7 mouse cellular contexts compared by ENCODE assay signal in genomic region chr14:105920395-105921216, GRCm38 (mm10). TPM values are rescaled to one million over a fixed set of nuclear protein-coding genes. Genes with fewer than 3 reads are reported as not detected.
DNase-seq lines count a peak whose midpoint lies in the region; ATAC-seq and TF ChIP-seq lines count a peak whose summit lies in the region.

No protein-coding gene starts in this region.

- DNase-seq in R1 (ENCODE audit: low read depth, low spot score) = peak; percentile 97
- DNase-seq in embryo, embryonic 11 days = peak; percentile 76
- peak; percentile 82 for DNase-seq in hindbrain, embryonic 10.5 days (ENCODE audit: low spot score)
- no peak for DNase-seq in liver, postnatal 0 days
- no peak for DNase-seq in right cerebral cortex, postnatal 25 days
- no peak for DNase-seq in cerebellum, adult 9-11 months

- peaks cover 37% of the 10 kb centered on the region for H3K4me1 ChIP-seq in hindbrain, embryonic 10.5 days (replicated peaks)
- peaks cover 12% of the 10 kb centered on the region; the same call in 1 of the 2 replicates for H3K4me1 ChIP-seq in liver, postnatal 0 days (ENCODE audit: insufficient read depth)

- peak overlapping the region; percentile 85 for H3K27ac ChIP-seq in hindbrain, embryonic 10.5 days
- H3K27ac ChIP-seq in liver, postnatal 0 days (ENCODE audit: low read depth) = no peak overlapping the region

- H3K4me3 ChIP-seq in hindbrain, embryonic 10.5 days = peak overlapping the region; percentile 45
- H3K4me3 ChIP-seq in liver, postnatal 0 days (ENCODE audit: low read depth, low read length) = no peak overlapping the region

- peak overlapping the region; percentile 57 for H3K4me2 ChIP-seq in liver, postnatal 0 days (ENCODE audit: low read depth, low read length)

- ATAC-seq in liver, postnatal 0 days = no peak
- ATAC-seq in erythroblast, adult 5-6 weeks (replicated peaks; ENCODE audit: low FRiP score, poor library complexity, severe bottlenecking) = no peak

- no peak overlapping the region for H3K9ac ChIP-seq in liver, postnatal 0 days (replicated peaks)

- H3K9me3 ChIP-seq in hindbrain, embryonic 10.5 days = no peaks in the 10 kb centered on the region
- H3K9me3 ChIP-seq in liver, postnatal 0 days (ENCODE audit: low read length) = no peaks in the 10 kb centered on the region

- 0 out of 2 replicates have a peak, but pooled peaks cover 5% of the 10 kb centered on the region for H3K27me3 ChIP-seq in hindbrain, embryonic 10.5 days (ENCODE audit: insufficient read depth, poor library complexity, severe bottlenecking)
- no peaks in the 10 kb centered on the region for H3K27me3 ChIP-seq in liver, postnatal 0 days (ENCODE audit: insufficient read depth, low read length)

- 1% methylated on average over 23 of the region's 23 CpGs for WGBS in hindbrain, embryonic 10.5 days
- WGBS in liver, postnatal 0 days (ENCODE audit: insufficient replicate concordance) = 17% methylated on average over 23 of the region's 23 CpGs

- no peak for TF ChIP-seq CTCF in liver, postnatal 0 days (IDR thresholded peaks at IDR 0.05; ENCODE audit: low read depth)

- H3K36me3 ChIP-seq in hindbrain, embryonic 10.5 days = no peaks in the 10 kb centered on the region
- H3K36me3 ChIP-seq in liver, postnatal 0 days (replicated peaks; ENCODE audit: insufficient read depth, low read length) = no peaks in the 10 kb centered on the region

- no peak for TF ChIP-seq EP300 in liver, postnatal 0 days (IDR thresholded peaks at IDR 0.05; ENCODE audit: low read depth)

RNA-seq across cellular contexts. Expression of gene Spry2, which starts 24.0 kb away (rescaled TPM):
- 30.1 and 31.7 TPM in 2 replicates for polyA plus RNA-seq in hindbrain, embryonic 10.5 days (2016; fragmentation: Nextera tagmentation; extraction: Ambion mirVana)
- polyA plus RNA-seq in liver, postnatal 0 days (2015; fragmentation: Nextera tagmentation; extraction: Ambion mirVana) = 6.0 and 6.1 TPM in 2 replicates
- 2.5 and 3.7 TPM in 2 replicates for total RNA-seq in erythroblast, adult 5-6 weeks (2015; ENCODE audit: low replicate concordance)
- total RNA-seq in erythroblast, adult 5-6 weeks (2017; ENCODE audit: low replicate concordance) = 1.8 and 2.8 TPM in 2 replicates

Comparison
In these comparisons a context has a peak if more than half of its experiments do, and no peak if none do; other contexts are left out.
1. DNase-seq: peak in R1 (single experiment), embryo, embryonic 11 days (single experiment) and hindbrain, embryonic 10.5 days (single experiment); none in liver, postnatal 0 days (single experiment), right cerebral cortex, postnatal 25 days (single experiment) and cerebellum, adult 9-11 months (single experiment).